Mouse (Mus musculus) 3134 (cell line): ENCODE data around the gene Fcmr.

Experiments used
- DNase-seq: peaks from one replicate; pipeline ENCODE4 v3.0.0-alpha.2; 2011; ENCODE audit warnings: low spot score; ENCODE audit not compliant: insufficient read length; ENCODE audit errors: extremely low read depth

Gene Fcmr

DNA sequence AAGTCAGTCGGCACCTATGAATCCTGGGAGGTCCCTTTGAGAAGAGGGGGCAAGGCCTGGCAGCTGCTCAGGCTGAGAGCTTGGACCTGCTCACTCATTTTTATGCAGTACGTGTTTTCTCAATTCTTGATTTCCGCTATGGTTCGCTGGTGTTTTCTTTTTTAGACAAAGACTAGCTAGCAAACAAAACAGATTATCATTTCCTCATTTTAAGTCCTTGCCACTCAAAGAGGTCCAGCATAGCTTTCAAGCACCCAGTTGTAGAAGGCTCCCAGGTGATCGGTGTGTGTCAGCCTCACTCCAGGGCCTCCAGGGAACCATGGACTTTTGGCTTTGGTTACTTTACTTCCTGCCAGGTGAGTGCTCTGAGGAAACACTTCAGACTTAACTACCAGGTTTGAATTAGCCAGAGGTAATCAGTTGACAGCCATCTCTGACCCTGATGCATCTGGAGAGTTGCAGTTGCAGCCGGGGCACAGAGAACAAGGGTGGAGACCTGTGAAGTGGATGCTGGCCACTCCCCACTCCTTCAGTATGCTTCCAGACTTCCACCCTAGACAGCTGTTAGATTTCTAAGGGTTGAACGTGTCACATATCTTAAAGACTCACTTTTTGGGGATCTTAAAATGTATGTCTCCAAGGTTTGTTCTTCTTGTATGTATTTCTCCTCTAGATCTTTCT is at the start of gene Fcmr:
Gene Fcmr, plus strand, starts transcription at position 129 of the 681 bp plus-strand sequence.
- no peak for DNase-seq

DNA sequence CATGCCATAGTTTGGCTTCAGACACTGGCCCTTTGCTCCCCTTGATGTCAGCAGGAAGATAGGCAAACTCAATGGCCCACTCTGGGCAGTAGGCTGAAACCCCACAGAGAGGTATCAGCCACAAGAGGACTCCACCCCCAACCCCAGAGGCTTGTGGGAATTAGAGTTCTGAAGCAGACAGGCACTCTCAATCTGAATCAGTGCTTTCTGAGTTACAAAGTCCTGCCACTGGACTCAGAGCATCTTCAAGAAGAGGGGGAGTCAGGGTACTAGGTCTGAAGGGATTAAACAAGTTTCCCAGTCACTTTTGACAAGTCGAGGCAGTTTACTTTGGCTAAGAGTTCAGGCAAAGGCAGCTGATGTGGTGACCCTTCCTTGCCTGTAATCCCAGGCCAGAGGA is 45.7 kb upstream of the Fcmr start:
- DNase-seq, result no peak

DNA sequence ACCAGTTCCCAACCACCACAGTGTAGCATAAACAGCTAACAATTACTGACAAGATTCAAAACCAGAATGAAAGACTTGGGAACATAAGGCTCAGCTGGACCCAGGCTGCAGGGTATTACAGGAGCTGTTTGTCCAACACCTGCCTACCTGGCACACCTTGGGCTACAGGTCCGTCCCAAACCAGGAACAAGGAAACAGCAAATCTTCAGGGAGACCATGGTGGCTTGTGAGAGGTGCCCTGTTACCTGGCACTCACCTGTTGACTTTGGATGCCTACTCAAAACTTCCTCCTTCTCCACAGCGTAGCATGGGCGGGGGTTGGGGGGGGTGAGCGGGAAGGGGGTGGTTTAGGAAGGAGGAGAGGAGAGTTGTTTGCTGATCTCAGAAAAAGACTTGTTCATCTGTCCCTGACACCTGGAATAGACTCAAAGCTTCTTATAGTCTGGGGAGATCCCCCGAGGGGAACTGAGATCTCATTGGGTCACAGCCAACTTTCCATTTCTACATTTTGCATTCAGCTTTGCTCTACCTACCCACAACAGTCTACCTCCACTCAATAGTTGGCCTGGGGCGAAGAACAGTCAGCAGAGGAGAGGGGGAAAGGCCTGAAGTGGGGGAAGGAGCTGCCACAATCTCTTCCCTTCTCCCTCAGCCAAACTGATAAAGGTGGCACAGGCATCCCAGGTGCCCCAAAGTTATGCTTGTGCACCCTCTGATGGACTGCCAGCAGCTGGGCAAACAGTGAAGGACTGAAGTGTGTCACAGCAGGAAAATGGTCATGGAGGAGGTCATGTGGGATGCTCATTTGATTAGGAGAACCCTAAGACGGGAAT is 44.9 kb upstream of the Fcmr start:
- no peak for DNase-seq

DNA sequence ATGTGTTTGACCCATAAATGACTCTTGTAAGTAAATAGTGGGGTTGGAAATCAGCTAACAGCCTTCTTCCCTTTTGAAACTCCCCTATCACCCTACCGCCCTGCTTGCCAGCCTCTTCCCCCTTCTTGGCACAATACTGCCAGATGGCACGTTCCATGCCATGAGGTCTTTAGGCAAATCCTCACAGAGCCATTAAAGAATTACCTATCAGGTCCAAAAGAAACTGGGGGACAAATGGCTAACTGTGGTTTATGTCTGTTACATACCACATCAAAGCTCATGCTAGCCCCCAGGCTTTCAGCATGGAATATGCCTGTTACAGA is 44.4 kb upstream of the Fcmr start:
- no peak for DNase-seq

DNA sequence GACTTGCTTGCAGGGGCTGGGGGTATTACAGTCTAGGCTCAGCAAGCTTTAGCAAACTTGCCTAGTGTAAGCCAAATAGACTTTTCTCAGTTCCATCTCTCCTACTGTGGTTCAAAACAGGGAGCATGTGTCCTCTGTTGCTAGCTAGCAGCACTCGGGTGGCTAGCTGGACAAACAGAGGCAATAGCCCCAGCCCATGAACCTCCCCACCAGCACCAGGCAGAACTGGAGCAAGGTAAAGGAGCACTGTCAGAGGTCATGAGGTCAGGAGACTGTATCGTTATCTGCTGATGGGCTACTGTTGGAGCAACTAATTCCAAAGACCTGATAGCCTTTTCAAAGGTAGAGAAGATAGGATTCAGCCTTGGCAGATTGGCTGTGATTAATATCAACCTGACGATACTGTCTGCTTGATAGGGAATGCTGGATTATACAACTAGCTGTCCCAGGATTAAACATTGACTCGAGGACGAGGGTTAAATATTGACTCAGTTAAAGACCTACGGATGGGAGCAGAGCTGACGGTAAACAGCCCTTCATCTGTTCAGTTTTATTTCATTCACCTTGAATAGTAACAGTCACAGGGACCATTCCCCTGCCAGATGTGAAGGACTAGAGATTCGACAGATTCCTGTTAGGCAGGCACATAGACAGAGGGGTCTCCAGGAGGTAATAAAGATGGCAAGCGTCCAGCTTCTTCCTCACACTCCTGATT is 43.4 kb upstream of the Fcmr start:
- DNase-seq, result no peak

DNA sequence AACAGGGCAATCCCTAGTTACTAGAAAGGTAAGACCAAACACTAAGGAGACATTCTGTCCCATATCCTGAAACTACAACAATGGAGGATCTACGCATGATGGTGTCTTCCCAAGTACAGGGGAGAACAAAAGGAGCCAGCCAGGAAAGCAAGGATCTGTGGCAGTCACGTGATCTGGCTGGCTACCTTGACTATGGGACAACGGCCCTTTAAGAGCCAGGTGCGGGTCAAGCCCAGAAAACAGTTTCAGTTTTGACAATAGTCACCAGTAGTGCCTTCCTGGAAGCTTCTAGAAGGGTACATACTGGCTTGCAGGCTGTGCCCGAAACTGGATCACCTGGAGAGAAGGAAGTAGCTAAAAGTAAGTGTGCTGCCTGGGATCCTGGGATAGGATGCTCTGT is 39.0 kb upstream of the Fcmr start, which contains the start of gene Pigr:
Gene Pigr, plus strand, starts transcription at position 237 of the 400 bp plus-strand sequence.
- DNase-seq, result no peak

DNA sequence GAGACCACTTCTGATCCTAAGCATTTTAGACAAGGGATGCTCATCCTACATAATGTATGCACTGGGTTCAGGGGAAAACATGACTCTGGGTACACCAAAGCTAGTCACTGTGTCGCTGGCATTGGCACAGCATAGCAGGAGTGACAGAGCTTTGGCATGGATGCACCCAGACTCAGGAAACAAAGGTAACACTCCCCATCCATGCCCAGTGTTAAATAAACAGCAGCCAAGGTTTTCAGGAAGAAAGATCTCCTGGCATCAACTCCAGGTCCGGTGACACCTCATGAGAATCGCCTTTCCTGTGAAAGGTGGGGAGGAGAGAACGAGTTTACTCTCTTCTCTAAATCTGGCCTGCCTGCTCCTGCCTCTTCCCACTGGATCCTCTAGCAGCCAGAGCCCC is 36.8 kb upstream of the Fcmr start:
- DNase-seq, result no peak

DNA sequence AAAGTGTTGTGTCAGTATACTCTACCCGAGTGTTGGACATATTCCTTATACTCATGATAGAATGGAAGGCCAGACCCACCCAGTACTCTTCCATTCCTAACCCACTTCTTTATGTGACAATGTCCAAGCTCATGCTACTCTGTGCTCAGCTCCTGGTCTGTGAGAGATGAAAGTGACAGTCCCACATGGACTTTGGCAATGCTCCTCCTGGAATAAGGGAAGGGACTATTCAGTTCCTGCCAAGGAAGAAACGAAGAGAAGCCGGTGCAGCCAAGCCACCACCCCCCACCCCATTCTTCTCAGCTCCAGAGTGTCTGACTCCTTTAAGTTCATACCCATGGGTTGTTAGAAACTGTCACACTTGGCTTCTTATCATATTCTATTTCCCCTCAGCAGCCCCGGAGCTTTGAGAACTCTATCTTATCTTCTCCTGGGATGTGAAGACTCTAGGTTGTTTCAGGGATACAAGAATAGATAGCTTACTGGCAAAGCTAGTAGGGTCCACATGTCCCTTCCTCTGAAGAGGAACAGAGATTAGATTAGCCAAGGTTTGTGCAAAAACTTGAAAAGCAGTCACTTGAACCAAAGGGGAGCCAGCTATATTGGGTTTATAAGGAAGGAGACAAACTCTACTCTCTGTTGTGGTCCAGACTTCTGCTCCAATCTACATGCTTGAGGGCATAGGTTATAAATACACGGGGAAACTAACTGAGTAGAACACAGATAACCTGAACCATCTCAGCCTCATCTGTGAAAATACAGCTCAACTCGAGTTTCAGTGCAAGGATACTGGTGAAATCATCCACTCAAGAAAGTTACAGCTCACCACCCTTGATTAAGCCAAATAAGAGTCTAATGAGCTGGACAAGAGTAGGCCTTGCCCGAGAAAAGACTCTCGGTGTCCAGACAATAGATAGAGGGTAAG is 35.3 kb upstream of the Fcmr start:
- no peak for DNase-seq

DNA sequence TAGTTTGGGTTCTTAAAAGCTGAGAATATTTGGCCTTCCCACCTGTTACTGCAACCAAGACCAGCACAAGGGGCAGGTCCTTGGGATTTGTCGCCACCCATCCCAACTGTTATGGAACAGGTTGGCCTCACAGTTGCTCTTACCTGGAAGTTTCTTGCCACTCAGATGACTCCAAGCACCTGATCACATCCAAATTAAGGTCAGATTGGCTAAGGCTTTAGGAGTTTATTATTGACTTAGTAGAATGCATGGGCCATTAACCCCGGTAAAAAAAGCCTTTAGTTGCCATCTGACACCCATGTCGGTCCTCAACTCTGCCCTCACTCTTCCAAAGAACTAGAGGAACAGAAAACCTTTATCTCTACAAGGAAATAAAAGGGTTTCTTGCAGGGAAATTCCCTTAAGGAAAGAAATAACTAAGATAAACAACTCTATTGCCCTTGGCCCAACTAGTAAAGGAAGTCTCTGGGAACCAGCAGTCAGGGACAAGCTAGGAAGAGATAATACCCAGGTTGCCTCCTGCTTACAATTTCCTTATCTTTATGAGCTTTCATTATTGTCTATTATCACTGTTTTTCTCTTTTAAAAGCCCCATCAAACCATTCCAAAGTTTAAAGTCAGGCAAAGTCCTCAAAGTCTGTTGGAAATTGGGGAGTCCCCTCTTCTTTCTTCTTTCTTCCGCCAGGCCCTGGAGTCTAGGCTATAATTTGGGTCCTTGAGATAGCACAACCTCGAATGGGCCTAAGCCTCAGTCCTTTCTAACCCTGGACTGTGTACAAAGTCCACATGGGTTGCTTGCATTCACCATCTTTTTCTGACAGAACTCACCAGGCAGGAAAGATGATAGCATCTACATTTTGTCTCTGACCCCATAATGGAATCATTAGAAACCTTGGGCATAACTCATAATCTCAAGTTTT is 33.0 kb upstream of the Fcmr start:
- no peak for DNase-seq

DNA sequence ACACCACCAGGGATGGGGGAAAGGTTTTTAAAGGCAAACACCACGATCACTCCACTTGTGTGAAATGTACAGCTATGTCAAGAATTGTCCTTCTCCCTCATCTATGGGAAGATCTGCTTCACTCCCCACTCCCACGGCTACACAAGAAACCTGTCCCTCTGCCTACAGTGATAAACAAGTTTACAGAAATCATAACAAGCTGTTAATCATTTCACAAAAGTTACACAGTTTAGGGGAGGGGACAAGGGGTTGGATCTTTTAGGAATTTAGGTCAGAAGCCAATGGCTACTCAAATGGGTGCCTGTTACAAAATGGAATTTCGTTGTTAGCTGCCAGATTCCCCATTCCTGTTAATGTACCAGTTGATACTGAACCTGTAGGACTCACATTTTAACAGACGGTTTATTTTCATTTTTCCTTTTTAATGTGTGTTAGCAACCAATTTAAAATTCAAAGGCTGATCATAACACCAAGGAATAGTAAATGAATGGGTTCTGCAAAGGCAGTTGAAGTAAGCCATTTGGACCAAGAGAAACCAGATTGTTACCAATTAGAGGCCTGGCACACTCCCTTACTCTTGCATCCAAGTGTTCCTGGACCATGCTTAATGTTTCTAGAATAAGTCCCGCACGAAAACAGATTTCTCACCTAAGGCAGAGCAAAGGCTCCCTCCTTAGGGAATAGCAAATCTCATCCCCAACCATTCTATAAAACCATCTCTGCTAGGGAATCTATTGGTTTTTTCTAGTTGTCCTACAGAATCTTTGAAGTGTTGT is 30.1 kb upstream of the Fcmr start:
- DNase-seq, result no peak

DNA sequence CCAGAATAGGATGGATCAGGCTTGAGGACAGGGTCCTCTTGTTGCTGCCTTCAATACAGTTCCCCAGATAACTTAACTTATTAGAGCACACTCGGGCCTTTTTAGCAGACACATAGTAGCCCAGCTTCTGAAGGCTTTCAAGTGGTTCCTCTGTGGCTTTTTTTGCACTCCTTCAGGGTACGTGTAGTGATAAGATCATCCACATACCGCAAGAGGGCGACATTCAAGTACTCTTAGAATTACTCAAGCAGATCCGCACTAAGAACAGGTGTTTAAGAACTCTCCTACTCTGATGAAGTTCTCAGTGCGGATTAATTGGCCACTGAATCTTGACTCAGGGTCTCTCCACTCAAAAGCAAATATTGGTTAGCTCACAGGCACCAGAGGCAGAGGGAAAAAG is 27.2 kb upstream of the Fcmr start:
- no peak for DNase-seq

DNA sequence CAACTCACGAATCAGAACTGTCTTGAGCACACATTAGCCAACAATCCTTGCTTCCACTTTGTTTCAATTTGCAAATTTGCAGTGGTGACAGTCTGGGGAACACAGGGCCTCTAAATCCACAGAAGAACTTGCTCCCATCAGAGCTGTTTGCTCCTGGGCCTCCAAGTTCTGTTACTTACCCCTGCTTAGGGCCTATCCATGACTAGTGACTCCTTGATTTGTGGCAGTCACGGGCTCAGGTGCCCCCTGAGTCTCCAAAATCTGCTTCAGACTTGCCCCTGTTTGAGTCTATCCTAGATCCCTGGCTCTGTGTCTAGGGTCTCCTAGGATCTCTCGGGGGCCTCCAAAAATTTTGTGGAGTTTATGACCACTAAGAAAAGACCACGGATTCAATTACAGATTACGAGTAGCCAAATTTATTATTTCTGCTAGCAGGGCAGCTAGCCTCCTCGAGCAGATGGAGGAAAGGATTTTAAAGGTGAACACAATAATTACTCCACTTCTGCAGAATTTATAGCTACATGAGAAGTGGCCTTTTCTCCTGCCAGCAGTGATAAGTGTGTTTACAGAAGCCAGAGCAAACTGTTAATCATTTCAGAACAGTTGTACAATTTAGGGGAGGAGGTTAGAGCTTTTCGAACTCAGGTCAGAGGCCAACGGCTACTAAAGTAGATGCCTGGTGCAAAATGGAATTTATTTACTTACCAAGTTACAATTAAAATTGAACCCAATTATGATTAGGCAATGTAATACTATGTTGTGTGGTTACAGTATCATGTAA is 24.7 kb upstream of the Fcmr start:
- no peak for DNase-seq

DNA sequence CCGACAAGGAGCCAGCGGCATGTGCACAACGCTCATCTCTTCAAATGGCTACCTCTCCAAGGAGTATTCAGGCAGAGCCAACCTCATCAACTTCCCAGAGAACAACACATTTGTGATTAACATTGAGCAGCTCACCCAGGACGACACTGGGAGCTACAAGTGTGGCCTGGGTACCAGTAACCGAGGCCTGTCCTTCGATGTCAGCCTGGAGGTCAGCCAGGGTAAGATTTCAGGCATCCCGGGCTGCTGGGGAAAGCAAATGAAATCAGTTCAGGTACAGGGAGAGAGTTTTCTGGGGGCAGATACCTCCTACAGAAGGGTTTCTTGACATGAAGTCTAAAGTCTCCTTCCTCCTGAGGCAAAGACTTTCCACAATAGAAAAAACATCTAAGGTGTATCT is 23.8 kb upstream of the Fcmr start:
- no peak for DNase-seq

DNA sequence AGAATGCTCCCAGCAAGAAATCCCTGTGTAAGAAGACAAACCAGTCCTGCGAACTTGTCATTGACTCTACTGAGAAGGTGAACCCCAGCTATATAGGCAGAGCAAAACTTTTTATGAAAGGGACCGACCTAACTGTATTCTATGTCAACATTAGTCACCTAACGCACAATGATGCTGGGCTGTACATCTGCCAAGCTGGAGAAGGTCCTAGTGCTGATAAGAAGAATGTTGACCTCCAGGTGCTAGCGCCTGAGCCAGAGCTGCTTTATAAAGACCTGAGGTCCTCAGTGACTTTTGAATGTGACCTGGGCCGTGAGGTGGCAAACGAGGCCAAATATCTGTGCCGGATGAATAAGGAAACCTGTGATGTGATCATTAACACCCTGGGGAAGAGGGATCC is 21.0 kb upstream of the Fcmr start:
- DNase-seq, result no peak

DNA sequence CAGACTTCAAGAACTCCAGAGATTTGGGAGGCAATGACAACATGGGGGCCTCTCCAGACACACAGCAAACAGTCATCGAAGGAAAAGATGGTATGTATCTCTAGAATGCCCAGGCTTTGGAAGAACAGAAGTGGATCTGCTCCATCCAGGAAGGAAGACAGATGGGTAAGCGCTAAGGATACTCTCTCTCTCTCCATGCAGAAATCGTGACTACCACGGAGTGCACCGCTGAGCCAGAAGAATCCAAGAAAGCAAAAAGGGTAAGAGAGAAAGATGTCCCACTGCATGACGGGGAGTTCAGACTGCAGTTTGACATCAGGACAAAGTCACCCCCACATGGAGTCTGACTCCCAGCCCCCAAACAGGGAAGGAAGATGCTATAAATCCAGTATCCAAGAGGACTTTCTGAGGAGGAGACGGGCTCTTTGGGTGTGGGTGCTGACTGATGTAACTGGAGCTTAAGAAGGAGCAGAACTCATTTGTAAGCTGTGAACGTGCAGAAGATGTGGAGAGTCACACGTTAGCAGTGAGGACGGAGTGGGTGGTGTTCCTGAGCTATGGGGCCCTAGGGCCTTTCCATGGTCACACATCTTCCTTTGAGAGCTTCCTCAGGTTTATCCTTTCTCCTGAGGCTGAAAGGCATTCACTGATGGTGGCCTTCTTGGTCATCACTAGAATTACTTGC is 15.8 kb upstream of the Fcmr start:
- DNase-seq, result no peak

DNA sequence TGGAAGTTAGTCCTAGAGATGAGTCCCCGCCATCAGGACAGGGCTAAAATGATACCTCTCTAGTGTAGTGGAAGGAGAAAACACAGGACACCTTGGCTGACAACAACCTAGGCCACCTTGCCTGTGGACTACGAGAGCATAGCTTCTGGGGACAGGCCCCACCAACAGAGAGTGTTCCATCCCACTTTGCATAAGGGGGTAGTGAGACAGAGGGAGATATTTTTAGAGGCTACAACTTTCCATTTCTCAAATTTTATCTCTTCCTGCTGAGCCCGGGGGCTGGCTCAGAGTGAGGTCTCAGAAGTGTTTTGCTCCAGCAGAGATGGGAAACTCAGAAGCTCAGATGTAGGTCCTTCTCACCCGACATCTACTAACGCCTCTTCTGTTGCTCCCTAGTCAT is 15.1 kb upstream of the Fcmr start:
- no peak for DNase-seq

DNA sequence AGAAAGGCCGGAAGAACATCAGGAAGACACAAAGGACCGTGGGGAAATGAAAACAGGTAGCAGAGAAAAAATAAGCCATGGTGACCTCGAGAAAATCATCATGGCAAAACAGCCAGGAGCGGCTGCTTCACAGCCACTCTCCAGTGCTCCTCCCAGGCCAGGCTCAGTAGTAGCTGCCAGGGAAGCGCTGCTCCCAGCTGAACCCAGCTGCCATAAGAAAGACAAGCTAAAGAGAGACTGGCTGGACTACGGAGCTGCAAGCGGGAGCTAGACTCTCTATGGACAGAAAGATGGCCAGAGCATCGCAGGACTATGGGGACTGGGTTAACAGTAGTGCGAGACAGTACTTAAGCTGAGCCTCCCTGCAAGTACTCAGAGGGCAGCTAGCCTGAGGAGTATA is 10.7 kb upstream of the Fcmr start:
- no peak for DNase-seq

DNA sequence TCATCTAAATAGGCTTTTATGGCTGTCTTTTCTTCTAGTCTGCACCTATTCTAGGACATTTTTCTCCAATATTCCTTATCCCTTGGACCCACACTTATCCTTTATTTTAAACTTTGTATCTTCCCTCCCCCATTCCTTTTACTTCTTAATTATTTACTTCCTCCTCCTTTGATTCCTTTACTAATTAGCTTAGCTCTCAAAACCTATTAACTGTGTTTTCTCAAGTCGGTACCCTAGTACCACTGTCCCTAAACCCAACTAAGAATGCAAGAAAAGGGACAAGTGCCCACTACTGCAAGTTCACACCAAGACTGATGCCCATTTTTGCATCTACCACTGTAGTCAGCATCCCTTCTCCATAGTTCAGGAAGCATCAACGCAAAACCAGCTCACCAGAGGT is 9.7 kb upstream of the Fcmr start:
- DNase-seq, result no peak
